Mouse (Mus musculus) liver, postnatal 0 days (tissue): ENCODE measurements around the gene Zfyve16. TPM values are rescaled to one million over a fixed set of nuclear protein-coding genes. Genes with fewer than 3 reads are reported as not detected.

Experiments
- ATAC-seq: fragments of 200-750 bp; cut with Nextera tagmentation; 2 replicates; pipeline ENCODE4 v1.8.0; 2017; ENCODE audit warnings: mild to moderate bottlenecking, moderate library complexity
- DNase-seq: peaks from one replicate; pipeline ENCODE4 v3.0.0-alpha.2; 2016
- H3K27ac ChIP-seq: fragments of 300-500 bp; sonication (generic); 2 replicates; pipeline ENCODE4 v1.5.1; 2014; ENCODE audit warnings: antibody characterized with exemption, moderate library complexity, mild to moderate bottlenecking, low read depth
- H3K27me3 ChIP-seq: fragments of 300-500 bp; sonication (generic); 2 replicates; pipeline ENCODE4 v1.6.1; 2014; ENCODE audit warnings: low read length, control low read depth, mixed read lengths; ENCODE audit not compliant: insufficient read depth
- H3K36me3 ChIP-seq: fragments of 300-500 bp; sonication (generic); replicated peaks from 2 replicates; pipeline ENCODE4 v1.6.1; 2014; ENCODE audit warnings: mild to moderate bottlenecking, control low read depth, low read length, moderate library complexity, mixed read lengths; ENCODE audit not compliant: insufficient read depth
- H3K4me1 ChIP-seq: fragments of 300-500 bp; sonication (generic); 2 replicates; pipeline ENCODE4 v1.6.1; 2014; ENCODE audit warnings: antibody characterized with exemption, mild to moderate bottlenecking, control low read depth; ENCODE audit not compliant: insufficient read depth
- H3K4me2 ChIP-seq: fragments of 300-500 bp; sonication (generic); 2 replicates; pipeline ENCODE4 v1.6.1; 2014; ENCODE audit warnings: low read depth, mild to moderate bottlenecking, low read length, moderate library complexity, mixed read lengths
- H3K4me3 ChIP-seq: fragments of 300-500 bp; sonication (generic); 2 replicates; pipeline ENCODE4 v1.5.1; 2014; ENCODE audit warnings: low read depth, low read length
- H3K9ac ChIP-seq: fragments of 300-500 bp; sonication (generic); replicated peaks from 2 replicates; pipeline ENCODE4 v1.6.1; 2014; ENCODE audit warnings: mild to moderate bottlenecking, moderate library complexity
- H3K9me3 ChIP-seq: fragments of 300-500 bp; sonication (generic); 2 replicates; pipeline ENCODE4 v1.6.1; 2016; ENCODE audit warnings: mild to moderate bottlenecking, control low read depth, low read length, mixed read lengths
- CTCF ChIP-seq: sonication (generic); IDR thresholded peaks from 2 replicates; pipeline ENCODE4 v1.5.1; 2016; ENCODE audit warnings: antibody characterized with exemption, low read depth
- EP300 ChIP-seq: IDR thresholded peaks from 2 replicates; pipeline ENCODE4 v1.6.1; 2016; ENCODE audit warnings: antibody characterized with exemption, low read depth, mild to moderate bottlenecking
- WGBS: fragments of 180-500 bp; shearing (Covaris S2); extraction: QIAGEN DNeasy Blood & Tissue Kit; methylation state at CpG from one replicate; pipeline ENCODE4 v1.1.7; 2014; ENCODE audit not compliant: insufficient replicate concordance; 5-methylcytosine and 5-hydroxymethylcytosine counted together
- polyA plus RNA-seq: library from polyadenylated mRNA; unstranded; fragments of >200 nt; fragmentation: Nextera tagmentation; extraction: Ambion mirVana; gene quantifications from 2 replicates; pipeline ENCODE4 v1.2.1, GENCODE M21; 2015

Gene Zfyve16
- polyA plus RNA-seq, 1 experiment from 2014 or later: 1.3 TPM

DNA sequence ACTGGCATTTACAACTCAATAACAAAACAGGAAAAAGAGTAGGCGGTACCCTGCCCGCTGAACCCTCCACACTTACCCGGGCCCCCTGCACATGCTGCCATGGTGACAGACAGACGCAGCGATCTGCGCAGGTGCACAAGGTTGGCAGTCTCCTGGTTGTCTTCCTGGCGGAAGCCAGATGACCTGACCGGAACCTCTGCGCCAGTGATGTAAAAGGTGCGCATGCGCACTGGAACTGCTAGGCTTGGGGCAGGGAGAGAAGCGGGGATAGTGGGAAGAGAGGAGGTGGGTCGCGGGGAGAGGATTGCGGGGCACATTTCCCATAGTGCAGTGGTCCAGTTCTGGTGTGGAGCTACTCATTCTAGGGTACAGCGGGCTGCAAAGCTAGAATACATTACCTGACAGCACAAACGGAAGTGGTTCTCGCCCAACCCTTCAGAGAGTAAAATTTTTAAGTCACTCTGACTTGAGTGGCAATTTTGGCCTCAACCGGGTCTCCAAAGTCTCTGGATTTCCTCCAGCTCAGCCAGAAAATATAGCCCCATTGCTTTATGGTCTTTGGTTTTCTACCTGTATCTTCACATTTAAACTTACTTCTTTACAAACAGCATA lies 46.7 kb downstream of the Zfyve16 start, which contains the start of gene Fam151b:
Gene Fam151b, minus strand, starts transcription at position 164 of the 612 bp plus-strand sequence.
- Histone ChIP-seq H3K36me3 (no peaks in the 10 kb centered on the region), H3K4me1 (no peaks in the 10 kb centered on the region), H3K27me3 (no peaks in the 10 kb centered on the region), H3K9me3 (no peaks in the 10 kb centered on the region), H3K4me2 (peak within 1 kb of the TSS; percentile 73), H3K27ac (peak within 1 kb of the TSS; percentile 60), H3K9ac (0 out of 2 replicates have a peak within 1 kb of the TSS, but pooled peaks have one; percentile 6), H3K4me3 (peak within 1 kb of the TSS; percentile 55)
- DNase-seq (peak; percentile 92), ATAC-seq (peak; percentile 100)
- no peak for TF ChIP-seq CTCF
- TF ChIP-seq EP300: no peak
- WGBS: 4% methylated on average over 19 of the region's 19 CpGs

GRCm38 (mm10) chr13:92483348-92483747 lies 47.3 kb downstream of the Zfyve16 start:
- H3K4me1 ChIP-seq: no peaks in the 10 kb centered on the region
- H3K36me3 ChIP-seq: no peaks in the 10 kb centered on the region
- peak overlapping the region; percentile 55 for H3K4me3 ChIP-seq
- peak overlapping the region; percentile 60; the same call in 1 of the 2 replicates for H3K27ac ChIP-seq
- peak overlapping the region; percentile 73 for H3K4me2 ChIP-seq
- H3K27me3 ChIP-seq: no peaks in the 10 kb centered on the region
- WGBS: 5% methylated on average over 3 of the region's 3 CpGs
- 0 out of 2 replicates have a peak overlapping the region, but pooled peaks have one; percentile 6 for H3K9ac ChIP-seq
- peak; percentile 77 for ATAC-seq
- H3K9me3 ChIP-seq: no peaks in the 10 kb centered on the region
- DNase-seq: peak; percentile 55
- TF ChIP-seq CTCF (peak; percentile 81), EP300 (no peak)

GRCm38 (mm10) chr13:92470151-92470550 lies 60.5 kb downstream of the Zfyve16 start:
- no peak overlapping the region for H3K4me3 ChIP-seq
- no peak overlapping the region for H3K4me2 ChIP-seq
- DNase-seq (no peak), ATAC-seq (no peak)
- H3K9me3 ChIP-seq: no peaks in the 10 kb centered on the region
- no peak overlapping the region for H3K9ac ChIP-seq
- H3K36me3 ChIP-seq: peaks cover 3% of the 10 kb centered on the region; the same call in 1 of the 2 replicates
- H3K4me1 ChIP-seq: 0 out of 2 replicates have a peak, but pooled peaks cover 2% of the 10 kb centered on the region
- TF ChIP-seq EP300 (no peak), CTCF (no peak)
- no peak overlapping the region for H3K27ac ChIP-seq
- WGBS: 76% methylated on average over 2 of the region's 2 CpGs
- no peaks in the 10 kb centered on the region for H3K27me3 ChIP-seq

- H3K9me3 ChIP-seq: no peaks in the 10 kb centered on the region
- H3K27me3 ChIP-seq: no peaks in the 10 kb centered on the region
- no peak overlapping the region for H3K4me2 ChIP-seq
- ATAC-seq (peak; percentile 65), DNase-seq (no peak)
- no peak overlapping the region for H3K9ac ChIP-seq
- 75% methylated on average over 2 of the region's 2 CpGs for WGBS
- no peak overlapping the region for H3K4me3 ChIP-seq
- peaks cover 3% of the 10 kb centered on the region; the same call in 1 of the 2 replicates for H3K36me3 ChIP-seq
- TF ChIP-seq CTCF (no peak), EP300 (no peak)
- no peak overlapping the region for H3K27ac ChIP-seq
- H3K4me1 ChIP-seq: 0 out of 2 replicates have a peak, but pooled peaks cover 2% of the 10 kb centered on the region
Measured at GRCm38 (mm10) chr13:92469381-92469780, 61.3 kb downstream of the Zfyve16 start.

DNA sequence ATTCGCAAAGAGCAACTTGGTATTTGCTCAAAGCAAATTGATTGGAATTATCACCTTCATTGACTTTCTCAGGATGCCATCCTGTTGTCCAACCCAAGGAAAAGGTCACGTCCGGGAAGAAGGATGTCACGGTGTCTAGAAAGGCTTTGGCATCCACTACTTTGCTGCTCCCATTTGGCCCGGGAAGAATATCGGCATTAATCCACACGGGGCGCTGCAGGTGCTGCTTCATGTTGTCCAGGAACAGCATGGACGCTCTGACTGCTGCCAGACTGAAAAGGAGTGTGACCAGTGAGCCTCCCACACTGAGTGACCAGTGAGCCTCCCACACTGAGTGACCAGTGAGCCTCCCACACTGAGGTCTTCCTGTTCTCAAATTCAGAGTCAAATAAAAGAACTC lies 62.8 kb downstream of the Zfyve16 start:
- Histone ChIP-seq H3K27me3 (no peaks in the 10 kb centered on the region), H3K4me1 (0 out of 2 replicates have a peak, but pooled peaks cover 2% of the 10 kb centered on the region), H3K4me3 (no peak overlapping the region), H3K9me3 (no peaks in the 10 kb centered on the region), H3K9ac (no peak overlapping the region), H3K27ac (no peak overlapping the region), H3K36me3 (peaks cover 3% of the 10 kb centered on the region; the same call in 1 of the 2 replicates), H3K4me2 (no peak overlapping the region)
- DNase-seq (no peak), ATAC-seq (no peak)
- TF ChIP-seq CTCF: no peak
- TF ChIP-seq EP300: no peak
- WGBS: 82% methylated on average over 9 of the region's 9 CpGs

- Histone ChIP-seq H3K4me1 (0 out of 2 replicates have a peak, but pooled peaks cover 1% of the 10 kb centered on the region), H3K4me2 (no peak overlapping the region), H3K9me3 (no peaks in the 10 kb centered on the region), H3K36me3 (peaks cover 3% of the 10 kb centered on the region; the same call in 1 of the 2 replicates), H3K27me3 (no peaks in the 10 kb centered on the region), H3K27ac (no peak overlapping the region), H3K9ac (no peak overlapping the region), H3K4me3 (no peak overlapping the region)
- 71% methylated on average over 3 of the region's 3 CpGs for WGBS
- ATAC-seq (no peak), DNase-seq (no peak)
- no peak for TF ChIP-seq EP300
Measured at GRCm38 (mm10) chr13:92464698-92465097, 66.0 kb downstream of the Zfyve16 start.
